In genomic region chr15:27850904-27851303, GRCm38 (mm10) we compare ENCODE assay signal across 9 mouse cellular contexts.
DNase-seq lines count a peak whose midpoint lies in the region; ATAC-seq and TF ChIP-seq lines count a peak whose summit lies in the region.
"Had no signal": no experiment of that assay in that cellular context is flagged by ENCODE, and none has a peak within 500 bp of the region (broad histone marks: within the 10 kb centered on the region; RNA-seq: fewer than 3 reads in every experiment).

No protein-coding gene starts in this region.

- WGBS in heart, postnatal 0 days, result 83% methylated on average over 14 of the region's 14 CpGs
- 88% methylated on average over 14 of the region's 14 CpGs for WGBS in large intestine, adult 2 months

- H3K27me3 ChIP-seq in heart, postnatal 0 days (ENCODE audit: control insufficient read depth, insufficient read depth, low read length), result no peaks in the 10 kb centered on the region
- H3K27me3 ChIP-seq: limb, embryonic 15.5 days had no signal

- peaks cover 86% of the 10 kb centered on the region for H3K36me3 ChIP-seq in heart, postnatal 0 days (replicated peaks; ENCODE audit: control insufficient read depth, insufficient read depth, low read length)

- no peak overlapping the region for H3K4me3 ChIP-seq in heart, postnatal 0 days (ENCODE audit: low read depth, low read length)
- H3K4me3 ChIP-seq: limb, embryonic 15.5 days had no signal

- no peak; the same call in 1 of the 2 replicates for ATAC-seq in heart, postnatal 0 days (ENCODE audit: insufficient read depth, low read depth)
- 0 out of 2 replicates have a peak, but pooled peaks have one; percentile 6 for ATAC-seq in neutrophil, adult 5-6 weeks (ENCODE audit: extremely low read depth, insufficient number of reproducible peaks, low FRiP score, poor library complexity, severe bottlenecking)

- 0 out of 2 replicates have a peak, but pooled peaks cover 4% of the 10 kb centered on the region for H3K4me1 ChIP-seq in heart, postnatal 0 days (ENCODE audit: control insufficient read depth, insufficient read depth)
- H3K4me1 ChIP-seq: limb, embryonic 15.5 days had no signal

- peak; percentile 61 for TF ChIP-seq CTCF in heart, postnatal 0 days (IDR thresholded peaks at IDR 0.05; ENCODE audit: low read depth)

- no peak for TF ChIP-seq EP300 in heart, postnatal 0 days (IDR thresholded peaks at IDR 0.05; ENCODE audit: low read depth)

- H3K9me3 ChIP-seq in heart, postnatal 0 days (replicated peaks; ENCODE audit: control insufficient read depth, low read length), result no peaks in the 10 kb centered on the region
- H3K9me3 ChIP-seq: limb, embryonic 15.5 days had no signal

- H3K27ac ChIP-seq in heart, postnatal 0 days (ENCODE audit: low read depth), result no peak overlapping the region
- H3K27ac ChIP-seq: limb, embryonic 15.5 days had no signal

- H3K9ac ChIP-seq in heart, postnatal 0 days (replicated peaks; ENCODE audit: low read depth, low read length), result no peak overlapping the region
- H3K9ac ChIP-seq: limb, embryonic 15.5 days had no signal

- no peak overlapping the region for H3K4me2 ChIP-seq in heart, postnatal 0 days (ENCODE audit: low read depth, low read length)
- H3K4me2 ChIP-seq: limb, embryonic 15.5 days had no signal

- DNase-seq in heart, postnatal 0 days (ENCODE audit: low spot score), result no peak
- DNase-seq in heart, adult 9 months (ENCODE audit: low spot score in 2 of 2), result no peak
- peak; percentile 21 for DNase-seq in thymus, postnatal 25 days
- no peak for DNase-seq in thymus, postnatal 0 days (ENCODE audit: low spot score)
- DNase-seq in embryo, embryonic 10 days (ENCODE audit: low spot score), result peak; percentile 70
- peak; percentile 4 for DNase-seq in large intestine, adult 2 months (ENCODE audit: low read depth, low spot score)
- no peak for DNase-seq in layer of hippocampus, postnatal 36 days

Comparison
In these comparisons a context has a peak if more than half of its experiments do, and no peak if none do; other contexts are left out.
1. DNase-seq: peak in thymus, postnatal 25 days (single experiment), embryo, embryonic 10 days (single experiment) and large intestine, adult 2 months (single experiment); none in heart, postnatal 0 days (single experiment), heart, adult 9 months (0 of 2), thymus, postnatal 0 days (single experiment) and layer of hippocampus, postnatal 36 days (0 of 2).